Mouse (Mus musculus) testis, postnatal 10 days (tissue): Measurements from ENCODE around the gene Dcp1b.

ENCODE experiments used
- DNase-seq: peaks from one replicate; pipeline ENCODE4 v3.0.0; 2021; ENCODE audit warnings: low spot score

Dcp1b gene

GRCm38 (mm10) chr6:119175078-119175853 lies at the start of gene Dcp1b:
Gene Dcp1b, plus strand, starts transcription at chr6:119175253.
- peak; percentile 94 for DNase-seq

GRCm38 (mm10) chr6:119126991-119127390 lies 48.1 kb upstream of the Dcp1b start:
- no peak for DNase-seq

GRCm38 (mm10) chr6:119128076-119128475 lies 47.0 kb upstream of the Dcp1b start:
- DNase-seq: no peak

GRCm38 (mm10) chr6:119128521-119128920 lies 46.5 kb upstream of the Dcp1b start:
- DNase-seq: no peak

- peak; percentile 76 for DNase-seq
Observed at GRCm38 (mm10) chr6:119129664-119130063, 45.4 kb upstream of the Dcp1b start.

- DNase-seq: no peak
Observed at GRCm38 (mm10) chr6:119132111-119132735, 42.8 kb upstream of the Dcp1b start.

- DNase-seq: no peak
Observed at GRCm38 (mm10) chr6:119132863-119133262, 42.2 kb upstream of the Dcp1b start.

- no peak for DNase-seq
Observed at GRCm38 (mm10) chr6:119137768-119138167, 37.3 kb upstream of the Dcp1b start.

- DNase-seq: no peak
Observed at GRCm38 (mm10) chr6:119139561-119139960, 35.5 kb upstream of the Dcp1b start.

GRCm38 (mm10) chr6:119145109-119145508 lies 29.9 kb upstream of the Dcp1b start:
- no peak for DNase-seq

GRCm38 (mm10) chr6:119165677-119166076 lies 9.4 kb upstream of the Dcp1b start:
- no peak for DNase-seq

GRCm38 (mm10) chr6:119174307-119175074 lies 562 bp upstream of the Dcp1b start:
- DNase-seq: no peak

GRCm38 (mm10) chr6:119176103-119176502 lies 1.1 kb downstream of the Dcp1b start:
- DNase-seq: no peak

GRCm38 (mm10) chr6:119177101-119177500 lies 2.0 kb downstream of the Dcp1b start:
- DNase-seq: no peak

GRCm38 (mm10) chr6:119180188-119180587 lies 5.1 kb downstream of the Dcp1b start:
- no peak for DNase-seq

- no peak for DNase-seq
Observed at GRCm38 (mm10) chr6:119182211-119182610, 7.2 kb downstream of the Dcp1b start.

- DNase-seq: no peak
Observed at GRCm38 (mm10) chr6:119183781-119184180, 8.7 kb downstream of the Dcp1b start.

GRCm38 (mm10) chr6:119186658-119187057 lies 11.6 kb downstream of the Dcp1b start:
- no peak for DNase-seq

- no peak for DNase-seq
Observed at GRCm38 (mm10) chr6:119187631-119188030, 12.6 kb downstream of the Dcp1b start.

GRCm38 (mm10) chr6:119191478-119191877 lies 16.4 kb downstream of the Dcp1b start:
- DNase-seq: no peak

- no peak for DNase-seq
Observed at GRCm38 (mm10) chr6:119193571-119194154, 18.6 kb downstream of the Dcp1b start.

GRCm38 (mm10) chr6:119194161-119194560 lies 19.1 kb downstream of the Dcp1b start:
- DNase-seq: no peak
